Mouse (Mus musculus) limb, embryonic 10.5 days (tissue): ENCODE results near the gene Thrap3. TPM values are rescaled to one million over a fixed set of nuclear protein-coding genes. Genes with fewer than 3 reads are reported as not detected.

Experiments
- DNase-seq: peaks from one replicate; pipeline ENCODE4 v3.0.0-alpha.2; 2017; ENCODE audit warnings: low spot score
- H3K27ac ChIP-seq: fragments of 300-500 bp; sonication (generic); 2 replicates; pipeline ENCODE4 v1.5.1; 2016; ENCODE audit warnings: mild to moderate bottlenecking
- H3K27me3 ChIP-seq: fragments of 300-500 bp; sonication (generic); 2 replicates; pipeline ENCODE4 v1.6.1; 2016; ENCODE audit warnings: low read depth, mild to moderate bottlenecking; ENCODE audit not compliant: poor library complexity, severe bottlenecking
- H3K36me3 ChIP-seq: fragments of 300-500 bp; sonication (generic); 2 replicates; pipeline ENCODE4 v1.6.1; 2016; ENCODE audit warnings: mild to moderate bottlenecking, moderate library complexity
- H3K4me1 ChIP-seq: fragments of 300-500 bp; sonication (generic); 2 replicates; pipeline ENCODE4 v1.6.1; 2016
- H3K4me3 ChIP-seq: fragments of 300-500 bp; sonication (generic); 2 replicates; pipeline ENCODE4 v1.5.1; 2016; ENCODE audit warnings: mild to moderate bottlenecking, moderate library complexity
- H3K9me3 ChIP-seq: fragments of 300-500 bp; sonication (generic); replicated peaks from 2 replicates; pipeline ENCODE4 v1.6.1; 2016; ENCODE audit warnings: mild to moderate bottlenecking
- WGBS: fragments of 180-500 bp; shearing (Covaris S2); methylation state at CpG from one replicate; pipeline ENCODE4 v1.1.7; 2016; 5-methylcytosine and 5-hydroxymethylcytosine counted together
- polyA plus RNA-seq: library from polyadenylated mRNA; unstranded; fragments of >200 nt; fragmentation: Nextera tagmentation; extraction: Ambion mirVana; gene quantifications from 2 replicates; pipeline ENCODE4 v1.2.1, GENCODE M21; 2016

Gene Thrap3
- polyA plus RNA-seq, 1 experiment from 2014 or later: 287 TPM

- H3K27ac ChIP-seq: peak overlapping the region; percentile 75; the same call in 1 of the 2 replicates
- H3K36me3 ChIP-seq: peaks cover 35% of the 10 kb centered on the region
- no peak overlapping the region for H3K4me3 ChIP-seq
- 59% methylated on average over 5 of the region's 5 CpGs for WGBS
- peaks cover 38% of the 10 kb centered on the region for H3K4me1 ChIP-seq
- no peaks in the 10 kb centered on the region for H3K9me3 ChIP-seq
- no peaks in the 10 kb centered on the region for H3K27me3 ChIP-seq
- no peak for DNase-seq
These were observed 45.9 kb downstream of the Thrap3 start for GRCm38 (mm10) chr4:126156617-126157016.

GRCm38 (mm10) chr4:126155869-126156268 lies 46.7 kb downstream of the Thrap3 start:
- peak overlapping the region; percentile 75 for H3K27ac ChIP-seq
- peaks cover 43% of the 10 kb centered on the region for H3K4me1 ChIP-seq
- DNase-seq: no peak
- H3K27me3 ChIP-seq: no peaks in the 10 kb centered on the region
- H3K36me3 ChIP-seq: peaks cover 43% of the 10 kb centered on the region
- H3K9me3 ChIP-seq: no peaks in the 10 kb centered on the region
- WGBS: 67% methylated on average over 2 of the region's 2 CpGs
- H3K4me3 ChIP-seq: no peak overlapping the region

- WGBS: 43% methylated on average over 4 of the region's 4 CpGs
- H3K27ac ChIP-seq: peak overlapping the region; percentile 75
- H3K4me1 ChIP-seq: peaks cover 50% of the 10 kb centered on the region
- H3K4me3 ChIP-seq: no peak overlapping the region
- no peaks in the 10 kb centered on the region for H3K27me3 ChIP-seq
- H3K36me3 ChIP-seq: peaks cover 43% of the 10 kb centered on the region
- no peak for DNase-seq
- no peaks in the 10 kb centered on the region for H3K9me3 ChIP-seq
These were observed 47.4 kb downstream of the Thrap3 start for GRCm38 (mm10) chr4:126155183-126155582.

GRCm38 (mm10) chr4:126152864-126153263 lies 49.7 kb downstream of the Thrap3 start:
- no peaks in the 10 kb centered on the region for H3K9me3 ChIP-seq
- WGBS: 57% methylated on average over 14 of the region's 14 CpGs
- H3K27me3 ChIP-seq: no peaks in the 10 kb centered on the region
- peaks cover 50% of the 10 kb centered on the region for H3K36me3 ChIP-seq
- peak overlapping the region; percentile 98 for H3K27ac ChIP-seq
- H3K4me1 ChIP-seq: peaks cover 73% of the 10 kb centered on the region
- DNase-seq: no peak
- H3K4me3 ChIP-seq: no peak overlapping the region

- Histone ChIP-seq H3K4me3 (peak overlapping the region; percentile 86), H3K9me3 (no peaks in the 10 kb centered on the region), H3K4me1 (peaks cover 83% of the 10 kb centered on the region), H3K27ac (peak overlapping the region; percentile 98), H3K36me3 (peaks cover 43% of the 10 kb centered on the region), H3K27me3 (no peaks in the 10 kb centered on the region)
- DNase-seq: no peak
- WGBS: 85% methylated on average over 16 of the region's 16 CpGs
These were observed 50.7 kb downstream of the Thrap3 start for GRCm38 (mm10) chr4:126151701-126152440.

GRCm38 (mm10) chr4:126150949-126151320 lies 51.6 kb downstream of the Thrap3 start:
- Histone ChIP-seq H3K27me3 (no peaks in the 10 kb centered on the region), H3K4me1 (peaks cover 87% of the 10 kb centered on the region), H3K4me3 (peak overlapping the region; percentile 86), H3K9me3 (no peaks in the 10 kb centered on the region), H3K27ac (peak overlapping the region; percentile 98), H3K36me3 (peaks cover 36% of the 10 kb centered on the region)
- 35% methylated on average over 6 of the region's 6 CpGs for WGBS
- no peak for DNase-seq

- WGBS: 7% methylated on average over 16 of the region's 16 CpGs
- Histone ChIP-seq H3K9me3 (no peaks in the 10 kb centered on the region), H3K27ac (peak overlapping the region; percentile 98), H3K4me3 (peak overlapping the region; percentile 86), H3K27me3 (no peaks in the 10 kb centered on the region), H3K36me3 (peaks cover 36% of the 10 kb centered on the region), H3K4me1 (peaks cover 87% of the 10 kb centered on the region)
- DNase-seq: peak; percentile 98
These were observed 52.1 kb downstream of the Thrap3 start for GRCm38 (mm10) chr4:126150297-126150948.

GRCm38 (mm10) chr4:126149798-126150197 lies 52.8 kb downstream of the Thrap3 start:
- peaks cover 36% of the 10 kb centered on the region for H3K36me3 ChIP-seq
- H3K27ac ChIP-seq: peak overlapping the region; percentile 98
- H3K4me1 ChIP-seq: peaks cover 85% of the 10 kb centered on the region
- WGBS: 16% methylated on average over 10 of the region's 10 CpGs
- H3K9me3 ChIP-seq: no peaks in the 10 kb centered on the region
- H3K4me3 ChIP-seq: peak overlapping the region; percentile 86
- DNase-seq: no peak
- no peaks in the 10 kb centered on the region for H3K27me3 ChIP-seq

GRCm38 (mm10) chr4:126149041-126149676 lies 53.4 kb downstream of the Thrap3 start:
- peaks cover 36% of the 10 kb centered on the region for H3K36me3 ChIP-seq
- no peaks in the 10 kb centered on the region for H3K27me3 ChIP-seq
- peaks cover 79% of the 10 kb centered on the region for H3K4me1 ChIP-seq
- H3K4me3 ChIP-seq: peak overlapping the region; percentile 86
- WGBS: 16% methylated on average over 42 of the region's 42 CpGs
- H3K9me3 ChIP-seq: no peaks in the 10 kb centered on the region
- peak overlapping the region; percentile 98 for H3K27ac ChIP-seq
- no peak for DNase-seq

GRCm38 (mm10) chr4:126148161-126148961 lies 54.2 kb downstream of the Thrap3 start:
- Histone ChIP-seq H3K27me3 (no peaks in the 10 kb centered on the region), H3K4me1 (peaks cover 79% of the 10 kb centered on the region), H3K27ac (peak overlapping the region; percentile 98), H3K9me3 (no peaks in the 10 kb centered on the region), H3K36me3 (peaks cover 35% of the 10 kb centered on the region), H3K4me3 (peak overlapping the region; percentile 86)
- DNase-seq: peak; percentile 83
- WGBS: under 1% methylated on average over 67 of the region's 67 CpGs

GRCm38 (mm10) chr4:126147533-126148160 lies 54.9 kb downstream of the Thrap3 start, which contains the start of gene Eva1b:
Gene Eva1b (plus strand): TSS chr4:126147744.
- Histone ChIP-seq H3K9me3 (no peaks in the 10 kb centered on the region), H3K36me3 (peaks cover 30% of the 10 kb centered on the region), H3K4me1 (peaks cover 76% of the 10 kb centered on the region), H3K27ac (peak within 1 kb of the TSS; percentile 98), H3K27me3 (no peaks in the 10 kb centered on the region), H3K4me3 (peak within 1 kb of the TSS; percentile 86)
- WGBS: under 1% methylated on average over 24 of the region's 24 CpGs
- peak; percentile 89 for DNase-seq

- peak; percentile 56 for DNase-seq
- Histone ChIP-seq H3K4me1 (peaks cover 70% of the 10 kb centered on the region), H3K27ac (peak overlapping the region; percentile 98), H3K4me3 (peak overlapping the region; percentile 86), H3K27me3 (no peaks in the 10 kb centered on the region), H3K36me3 (peaks cover 24% of the 10 kb centered on the region), H3K9me3 (no peaks in the 10 kb centered on the region)
- WGBS: 10% methylated on average over 9 of the region's 9 CpGs
These were observed 55.5 kb downstream of the Thrap3 start for GRCm38 (mm10) chr4:126146974-126147532.
